Mouse (Mus musculus) left cerebral cortex, adult 2 months (tissue): ENCODE measurements at regions not wholly inside any gene's neighbourhood (a gene's known extent, or its start where the extent isn't known, plus 50 kb on each side); places are given as distances from the start of the nearest gene placed in this dataset.
A peak's percentile ranks its signal among the peaks of the same experiment; 100 is the strongest.

Experiments
- DNase-seq, 2 experiments: peaks; one replicate each; pipeline ENCODE4 v3.0.0; 2021 to 2022; ENCODE audit warnings: low spot score in 2 of 2, mixed read lengths in 1 of 2; ENCODE audit errors: extremely low spot score in 1 of 2
- H3K27ac ChIP-seq: fragments of 200-600 bp; 2 replicates; pipeline ENCODE4 v1.8.1; 2022
- H3K4me3 ChIP-seq: fragments of 200-600 bp; 2 replicates; pipeline ENCODE4 v1.8.1; 2022
- CTCF ChIP-seq: fragments of 200-600 bp; IDR thresholded peaks from 2 replicates; pipeline ENCODE4 v1.8.1; 2022; ENCODE audit warnings: antibody characterized with exemption, mild to moderate bottlenecking, moderate library complexity
- intact Hi-C: fragments of 180-260 bp; cut with DNase I; formaldehyde crosslinking; loops from one replicate; pipeline ENCODE4 v1.15.1; 2025

- intact Hi-C loops = no loop called here
- TF ChIP-seq CTCF = no peak
- no peak for DNase-seq
- H3K27ac ChIP-seq = no peak overlapping the region
- no peak overlapping the region for H3K4me3 ChIP-seq
Measured at GRCm38 (mm10) chr2:75265739-75266699, 393.0 kb upstream of the Hnrnpa3 start.

- no peak overlapping the region for H3K4me3 ChIP-seq
- intact Hi-C loops = no loop called here
- no peak overlapping the region for H3K27ac ChIP-seq
- no peak for DNase-seq
- no peak for TF ChIP-seq CTCF
Measured at GRCm38 (mm10) chr2:75267949-75268348, 391.1 kb upstream of the Hnrnpa3 start.

- Histone ChIP-seq H3K4me3 (no peak overlapping the region), H3K27ac (no peak overlapping the region)
- intact Hi-C loops = no loop called here
- no peak for TF ChIP-seq CTCF
- no peak for DNase-seq
Measured at GRCm38 (mm10) chr2:75269446-75269845, 389.6 kb upstream of the Hnrnpa3 start.

- H3K4me3 ChIP-seq = no peak overlapping the region
- DNase-seq = no peak
- intact Hi-C loops = no loop called here
- no peak for TF ChIP-seq CTCF
- H3K27ac ChIP-seq = no peak overlapping the region
Measured at GRCm38 (mm10) chr2:75270115-75270514, 388.9 kb upstream of the Hnrnpa3 start.

GRCm38 (mm10) chr2:75287900-75288299, 371.2 kb upstream of the Hnrnpa3 start:
- DNase-seq = no peak
- H3K27ac ChIP-seq = no peak overlapping the region
- intact Hi-C loops = no loop called here
- no peak for TF ChIP-seq CTCF
- H3K4me3 ChIP-seq = no peak overlapping the region

- H3K4me3 ChIP-seq = no peak overlapping the region
- no peak overlapping the region for H3K27ac ChIP-seq
- intact Hi-C loops = no loop called here
- peak; percentile 6 for TF ChIP-seq CTCF
- no peak for DNase-seq
Measured at GRCm38 (mm10) chr2:75291674-75292073, 367.4 kb upstream of the Hnrnpa3 start.

GRCm38 (mm10) chr2:75306821-75307220, 352.2 kb upstream of the Hnrnpa3 start:
- Histone ChIP-seq H3K4me3 (no peak overlapping the region), H3K27ac (no peak overlapping the region)
- TF ChIP-seq CTCF = no peak
- DNase-seq = no peak
- intact Hi-C loops = no loop called here

GRCm38 (mm10) chr2:75311191-75311590, 347.9 kb upstream of the Hnrnpa3 start:
- H3K27ac ChIP-seq = no peak overlapping the region
- TF ChIP-seq CTCF = no peak
- intact Hi-C loops = loop anchor here (5.0 to 10.0 kb wide), 4 partner anchors 159 to 594 kb away; no protein-coding TSS in a partner anchor
- no peak for DNase-seq
- no peak overlapping the region for H3K4me3 ChIP-seq

- DNase-seq = peak; percentile 26 to 49
- Histone ChIP-seq H3K27ac (no peak overlapping the region), H3K4me3 (no peak overlapping the region)
- intact Hi-C loops = loop anchor here (2.0 to 10.0 kb wide), 5 partner anchors 160 to 609 kb away; no protein-coding TSS in a partner anchor
- TF ChIP-seq CTCF = peak; percentile 82
Measured at GRCm38 (mm10) chr2:75312246-75312645, 346.8 kb upstream of the Hnrnpa3 start.

GRCm38 (mm10) chr2:75315341-75315740, 343.7 kb upstream of the Hnrnpa3 start:
- DNase-seq = no peak
- intact Hi-C loops = loop anchor here (5.0 to 10.0 kb wide), 2 partner anchors 261 to 272 kb away; no protein-coding TSS in a partner anchor
- no peak for TF ChIP-seq CTCF
- no peak overlapping the region for H3K27ac ChIP-seq
- H3K4me3 ChIP-seq = no peak overlapping the region

GRCm38 (mm10) chr2:75318190-75318589, 340.9 kb upstream of the Hnrnpa3 start:
- no peak overlapping the region for H3K27ac ChIP-seq
- H3K4me3 ChIP-seq = no peak overlapping the region
- TF ChIP-seq CTCF = peak; percentile 50
- no peak for DNase-seq
- intact Hi-C loops = loop anchor here (5.0 to 10.0 kb wide), 2 partner anchors 263 to 269 kb away; no protein-coding TSS in a partner anchor

- TF ChIP-seq CTCF = no peak
- no peak overlapping the region for H3K4me3 ChIP-seq
- DNase-seq = no peak
- no peak overlapping the region for H3K27ac ChIP-seq
- intact Hi-C loops = no loop called here
Measured at GRCm38 (mm10) chr2:75324146-75324749, 334.8 kb upstream of the Hnrnpa3 start.
